Mouse (Mus musculus) thymus, adult 2 months (tissue): ENCODE results near the gene Kcnc3.

Source experiments
- CTCF ChIP-seq: fragments of 200-500 bp; IDR thresholded peaks from 2 replicates; pipeline ENCODE4 v1.5.1; 2012; ENCODE audit warnings: mild to moderate bottlenecking, control low read depth, low read length, moderate library complexity, borderline replicate concordance; ENCODE audit not compliant: control insufficient read depth, poor library complexity, insufficient read depth; ENCODE audit errors: extremely low read depth
- POLR2A ChIP-seq: fragments of 200-500 bp; IDR thresholded peaks from 2 replicates; pipeline ENCODE4 v1.6.1; 2012; ENCODE audit warnings: mild to moderate bottlenecking, low read length, control low read depth, moderate library complexity; ENCODE audit not compliant: control insufficient read depth, poor library complexity, insufficient read depth; ENCODE audit errors: extremely low read depth

DNA sequence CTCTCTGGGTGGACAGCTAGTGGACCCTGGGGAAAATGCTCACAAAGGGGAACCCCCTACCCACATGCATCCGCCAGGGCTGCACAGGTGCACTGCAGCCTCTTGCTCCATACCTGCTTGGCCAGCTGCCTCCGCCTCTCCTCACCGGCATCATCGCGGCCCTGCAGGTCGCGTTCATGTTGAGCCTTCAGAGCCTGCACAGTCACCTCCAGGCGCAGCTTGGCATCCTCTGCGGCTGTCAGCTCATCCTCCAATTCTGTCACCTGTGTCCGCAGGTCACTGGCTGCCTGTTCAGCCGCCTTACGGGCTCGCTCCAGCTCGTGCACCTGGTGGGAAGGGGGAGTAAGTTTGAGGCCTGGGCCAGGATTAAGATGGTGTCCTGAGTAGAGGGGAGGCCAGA, 25.5 kb downstream of the Kcnc3 start:
- no peak for TF ChIP-seq POLR2A
- no peak for TF ChIP-seq CTCF
